ENCODE assay signal across 9 mouse cellular contexts in genomic region chr1:125789804-125790203, GRCm38 (mm10).
DNase-seq lines count a peak whose midpoint lies in the region; ATAC-seq and TF ChIP-seq lines count a peak whose summit lies in the region.
"Had no signal": no experiment of that assay in that cellular context is flagged by ENCODE, and none has a peak within 500 bp of the region (broad histone marks: within the 10 kb centered on the region; RNA-seq: fewer than 3 reads in every experiment).

No protein-coding gene starts in this region.

- H3K9me3 ChIP-seq in CH12.LX (replicated peaks; ENCODE audit: low read length), result no peaks in the 10 kb centered on the region
- H3K9me3 ChIP-seq in lung, embryonic 14.5 days (ENCODE audit: low read depth, low read length), result no peaks in the 10 kb centered on the region
- H3K9me3 ChIP-seq: heart, embryonic 13.5 days had no signal

- in situ Hi-C loops in CH12.LX (cut with MboI; ENCODE audit: low pct_ligation_motif_present, low pct_unique_long_range_greater_than_20kb, low sequenced_read_pairs), result no loop called here

- intact Hi-C loops in gastrocnemius, adult 2 months (cut with DNase I), result loop anchor here (5.0 kb wide), 2 partner anchors 642 to 1142 kb away; no protein-coding TSS in a partner anchor

- no peaks in the 10 kb centered on the region for H3K4me1 ChIP-seq in CH12.LX (ENCODE audit: control insufficient read depth in 1 of 2, insufficient read depth in 2 of 2)
- H3K4me1 ChIP-seq in lung, embryonic 14.5 days (ENCODE audit: insufficient read depth), result no peaks in the 10 kb centered on the region
- H3K4me1 ChIP-seq: heart, embryonic 13.5 days had no signal

- peak; percentile 18 for DNase-seq in CH12.LX (ENCODE audit: extremely low read depth)
- DNase-seq in Muller cell, postnatal 12 days (ENCODE audit: inconsistent ontology term), result peak; percentile 59
- DNase-seq in cerebellum, adult 9-11 months, result peak; percentile 25
- DNase-seq in gastrocnemius, adult 2 months, result peak; percentile 60
- DNase-seq in layer of hippocampus, adult 18-20 months (ENCODE audit: low spot score in 2 of 2), result peak; percentile 31 to 77
- DNase-seq in lung, embryonic 14.5 days, result peak; percentile 86
- peak; percentile 75 to 76 for DNase-seq in right cerebral cortex, adult 2 months (ENCODE audit: low spot score in 2 of 2)

- no peaks in the 10 kb centered on the region for H3K36me3 ChIP-seq in CH12.LX (replicated peaks in 1 of 2; ENCODE audit: control insufficient read depth in 1 of 2, insufficient read depth in 1 of 2, low read length in 1 of 2)
- no peaks in the 10 kb centered on the region for H3K36me3 ChIP-seq in lung, embryonic 14.5 days (ENCODE audit: insufficient read depth)
- H3K36me3 ChIP-seq: heart, embryonic 13.5 days had no signal

- no peak for TF ChIP-seq EP300 in CH12.LX (IDR thresholded peaks at IDR 0.05; ENCODE audit: low read length)

- TF ChIP-seq RAD21 in CH12.LX (IDR thresholded peaks at IDR 0.05; ENCODE audit: low read depth, low read length), result peak; percentile 59

- H3K27ac ChIP-seq in CH12.LX (ENCODE audit: insufficient read depth, low read depth), result no peak overlapping the region
- H3K27ac ChIP-seq in gastrocnemius, adult 2 months, result no peak overlapping the region
- H3K27ac ChIP-seq in lung, embryonic 14.5 days (ENCODE audit: low read depth), result no peak overlapping the region
- H3K27ac ChIP-seq: heart, embryonic 13.5 days had no signal

- WGBS in lung, embryonic 14.5 days, result 25% methylated on average over 4 of the region's 4 CpGs

- no peak overlapping the region for H3K9ac ChIP-seq in CH12.LX (ENCODE audit: insufficient read depth, low read depth)
- no peak overlapping the region for H3K9ac ChIP-seq in lung, embryonic 14.5 days
- H3K9ac ChIP-seq: heart, embryonic 13.5 days had no signal

- ATAC-seq in lung, embryonic 14.5 days (ENCODE audit: insufficient read depth), result peak; percentile 60; the same call in 1 of the 2 replicates
- ATAC-seq in inflammation-experienced regulatory T-cells, adult 6 months, result no peak

- H3K79me2 ChIP-seq in CH12.LX (replicated peaks; ENCODE audit: control insufficient read depth, extremely low read depth, insufficient read depth, poor library complexity, severe bottlenecking), result no peaks in the 10 kb centered on the region

- H3K4me2 ChIP-seq in CH12.LX (ENCODE audit: insufficient read depth, low read depth, poor library complexity, severe bottlenecking), result no peak overlapping the region
- H3K4me2 ChIP-seq in lung, embryonic 14.5 days, result no peak overlapping the region
- H3K4me2 ChIP-seq: heart, embryonic 13.5 days had no signal

- dilution Hi-C loops in CH12.LX (cut with MboI; ENCODE audit: extremely low pct_ligation_motif_present, extremely low pct_unique_long_range_greater_than_20kb, low sequenced_read_pairs), result no loop called here

- TF ChIP-seq CTCF in CH12.LX (conservative IDR thresholded peaks at IDR 0.05 in 1 of 2, IDR thresholded peaks at IDR 0.05 in 1 of 2; ENCODE audit: low read depth in 2 of 2, low read length in 2 of 2), result peak in 1 of 2 experiments; percentile 66; a peak in 3 of 4 replicates
- peak; percentile 73 for TF ChIP-seq CTCF in gastrocnemius, adult 2 months (IDR thresholded peaks at IDR 0.05)
- peak; percentile 86 for TF ChIP-seq CTCF in lung, embryonic 14.5 days (IDR thresholded peaks at IDR 0.05; ENCODE audit: low read depth)

- no peak for TF ChIP-seq POLR2A in CH12.LX (IDR thresholded peaks at IDR 0.05; ENCODE audit: low read depth, low read length)

- H3K4me3 ChIP-seq in CH12.LX (replicated peaks in 1 of 3; ENCODE audit: low read depth in 2 of 3, low read length in 2 of 3, poor library complexity in 1 of 3), result no peak overlapping the region
- H3K4me3 ChIP-seq in gastrocnemius, adult 2 months, result no peak overlapping the region
- H3K4me3 ChIP-seq in lung, embryonic 14.5 days (ENCODE audit: low read depth, low read length), result no peak overlapping the region
- H3K4me3 ChIP-seq: heart, embryonic 13.5 days had no signal

- H3K27me3 ChIP-seq in CH12.LX (replicated peaks), result peaks cover 60% of the 10 kb centered on the region
- H3K27me3 ChIP-seq in lung, embryonic 14.5 days (ENCODE audit: insufficient read depth, low read length), result no peaks in the 10 kb centered on the region
- H3K27me3 ChIP-seq: heart, embryonic 13.5 days had no signal

TF ChIP-seq in CH12.LX, 34 proteins besides CTCF, POLR2A, EP300 and RAD21:
- TF ChIP-seq CHD1 (IDR thresholded peaks at IDR 0.05; ENCODE audit: low read depth, low read length), result no peak
- TF ChIP-seq MXI1 (IDR thresholded peaks at IDR 0.05; ENCODE audit: low read depth, low read length), result no peak
- peak; percentile 64 for TF ChIP-seq SMC3 (IDR thresholded peaks at IDR 0.05; ENCODE audit: low read depth, low read length)

Comparison
In these comparisons a context has a peak if more than half of its experiments do, and no peak if none do; other contexts are left out.
1. DNase-seq: peak in every context shown above with its lines; median percentile 86 in lung, embryonic 14.5 days; 76 in right cerebral cortex, adult 2 months; 60 in gastrocnemius, adult 2 months; 59 in Muller cell, postnatal 12 days; 54 in layer of hippocampus, adult 18-20 months; 25 in cerebellum, adult 9-11 months; 18 in CH12.LX.